Mouse (Mus musculus): ENCODE measurements around the gene Wdr76. TPM values are rescaled to one million over a fixed set of nuclear protein-coding genes. Genes with fewer than 3 reads are reported as not detected.
"Not testable (repeated sequence)": the region's sequence is repeated elsewhere in the genome, so short reads cannot be mapped to it uniquely, and the experiment has no call there.

The Wdr76 gene
- polyA plus RNA-seq (2012; rRNA removed): 15.5 and 19.1 TPM in 2 replicates

GRCm38 (mm10) chr2:121505942-121506882 is at the start of gene Wdr76, which contains the start of gene Mfap1a:
TSS of gene Wdr76 (plus strand) at chr2:121506723.
TSS of gene Mfap1a (minus strand) at chr2:121506665.
- peak within 1 kb of the TSS; percentile 94 for H3K4me3 ChIP-seq (ENCODE audit: control insufficient read depth, insufficient read depth, low read length)
- not testable (repeated sequence) for H3K36me3 ChIP-seq (ENCODE audit: control insufficient read depth, insufficient read depth, low read length); H3K27me3 ChIP-seq (ENCODE audit: control insufficient read depth, insufficient read depth, low read length); H3K4me1 ChIP-seq (replicated peaks; ENCODE audit: control insufficient read depth, insufficient read depth, low read length)
- H3K27ac ChIP-seq (ENCODE audit: control insufficient read depth, insufficient read depth, low read length): peak within 1 kb of the TSS; percentile 79; the same call in 1 of the 2 replicates
- 4% methylated on average over 42 of the region's 42 CpGs for WGBS
- TF ChIP-seq POLR2A (IDR thresholded peaks at IDR 0.05; ENCODE audit: control insufficient read depth, extremely low read depth, insufficient read depth, low read length, poor library complexity): peak; percentile 87
- DNase-seq: peak; percentile 85

- 91% methylated on average over 2 of the region's 2 CpGs for WGBS
- Histone ChIP-seq H3K4me1 (replicated peaks; ENCODE audit: control insufficient read depth, insufficient read depth, low read length) (peaks cover 5% of the 10 kb centered on the region), H3K36me3 (ENCODE audit: control insufficient read depth, insufficient read depth, low read length) (peaks cover 8% of the 10 kb centered on the region; the same call in 1 of the 2 replicates), H3K4me3 (ENCODE audit: control insufficient read depth, insufficient read depth, low read length) (no peak overlapping the region), H3K27me3 (ENCODE audit: control insufficient read depth, insufficient read depth, low read length) (no peaks in the 10 kb centered on the region), H3K27ac (ENCODE audit: control insufficient read depth, insufficient read depth, low read length) (no peak overlapping the region)
- DNase-seq: no peak
- no peak for TF ChIP-seq POLR2A (IDR thresholded peaks at IDR 0.05; ENCODE audit: control insufficient read depth, extremely low read depth, insufficient read depth, low read length, poor library complexity)
These were observed 46.5 kb upstream of the Wdr76 start for GRCm38 (mm10) chr2:121460071-121460470.

GRCm38 (mm10) chr2:121468982-121469381 is 37.5 kb upstream of the Wdr76 start:
- not testable (repeated sequence) for H3K27ac ChIP-seq (ENCODE audit: control insufficient read depth, insufficient read depth, low read length); H3K4me3 ChIP-seq (ENCODE audit: control insufficient read depth, insufficient read depth, low read length); H3K4me1 ChIP-seq (replicated peaks; ENCODE audit: control insufficient read depth, insufficient read depth, low read length); DNase-seq; H3K36me3 ChIP-seq (ENCODE audit: control insufficient read depth, insufficient read depth, low read length); H3K27me3 ChIP-seq (ENCODE audit: control insufficient read depth, insufficient read depth, low read length)
- WGBS: 89% methylated on average over 2 of the region's 6 CpGs

GRCm38 (mm10) chr2:121472783-121473182 is 33.7 kb upstream of the Wdr76 start:
- not testable (repeated sequence) for H3K27ac ChIP-seq (ENCODE audit: control insufficient read depth, insufficient read depth, low read length); H3K4me1 ChIP-seq (replicated peaks; ENCODE audit: control insufficient read depth, insufficient read depth, low read length); H3K4me3 ChIP-seq (ENCODE audit: control insufficient read depth, insufficient read depth, low read length); H3K36me3 ChIP-seq (ENCODE audit: control insufficient read depth, insufficient read depth, low read length); DNase-seq; H3K27me3 ChIP-seq (ENCODE audit: control insufficient read depth, insufficient read depth, low read length)
- WGBS: 97% methylated on average over 3 of the region's 3 CpGs

GRCm38 (mm10) chr2:121473301-121474179 is 33.0 kb upstream of the Wdr76 start, which contains the start of gene Mfap1b:
TSS of gene Mfap1b (minus strand) at chr2:121474067.
- peak; percentile 56; the same call in 1 of the 2 replicates for TF ChIP-seq POLR2A (IDR thresholded peaks at IDR 0.05; ENCODE audit: control insufficient read depth, extremely low read depth, insufficient read depth, low read length, poor library complexity)
- H3K27me3 ChIP-seq (ENCODE audit: control insufficient read depth, insufficient read depth, low read length); H3K27ac ChIP-seq (ENCODE audit: control insufficient read depth, insufficient read depth, low read length); H3K36me3 ChIP-seq (ENCODE audit: control insufficient read depth, insufficient read depth, low read length); H3K4me1 ChIP-seq (replicated peaks; ENCODE audit: control insufficient read depth, insufficient read depth, low read length): not testable (repeated sequence)
- H3K4me3 ChIP-seq (ENCODE audit: control insufficient read depth, insufficient read depth, low read length): peak within 1 kb of the TSS; percentile 60
- DNase-seq: peak; percentile 77
- 5% methylated on average over 41 of the region's 41 CpGs for WGBS

- Histone ChIP-seq H3K4me1 (replicated peaks; ENCODE audit: control insufficient read depth, insufficient read depth, low read length) (no peaks in the 10 kb centered on the region), H3K4me3 (ENCODE audit: control insufficient read depth, insufficient read depth, low read length) (peak overlapping the region; percentile 60), H3K36me3 (ENCODE audit: control insufficient read depth, insufficient read depth, low read length) (no peaks in the 10 kb centered on the region), H3K27me3 (ENCODE audit: control insufficient read depth, insufficient read depth, low read length) (no peaks in the 10 kb centered on the region), H3K27ac (ENCODE audit: control insufficient read depth, insufficient read depth, low read length) (no peak overlapping the region)
- TF ChIP-seq CTCF (IDR thresholded peaks at IDR 0.05; ENCODE audit: borderline replicate concordance, control insufficient read depth, extremely low read depth, insufficient read depth, low read length, poor library complexity): no peak
- TF ChIP-seq POLR2A (IDR thresholded peaks at IDR 0.05; ENCODE audit: control insufficient read depth, extremely low read depth, insufficient read depth, low read length, poor library complexity): no peak
- WGBS: 29% methylated on average over 8 of the region's 8 CpGs
- DNase-seq: no peak
These were observed 32.4 kb upstream of the Wdr76 start for GRCm38 (mm10) chr2:121474180-121474535.

GRCm38 (mm10) chr2:121475306-121475705 is 31.2 kb upstream of the Wdr76 start:
- H3K27ac ChIP-seq (ENCODE audit: control insufficient read depth, insufficient read depth, low read length); H3K27me3 ChIP-seq (ENCODE audit: control insufficient read depth, insufficient read depth, low read length); DNase-seq; H3K4me1 ChIP-seq (replicated peaks; ENCODE audit: control insufficient read depth, insufficient read depth, low read length); H3K36me3 ChIP-seq (ENCODE audit: control insufficient read depth, insufficient read depth, low read length); H3K4me3 ChIP-seq (ENCODE audit: control insufficient read depth, insufficient read depth, low read length): not testable (repeated sequence)
- WGBS: 96% methylated on average over 2 of the region's 2 CpGs

Data from thymus, adult 2 months (tissue).